Mouse (Mus musculus) brain, embryonic 14.5 days (tissue): ENCODE data around the gene Ptk6.

Experiments
- CTCF ChIP-seq: fragments of 200-500 bp; IDR thresholded peaks from 2 replicates; pipeline ENCODE4 v1.5.1; 2012; ENCODE audit warnings: inconsistent platforms, mild to moderate bottlenecking, moderate library complexity, borderline replicate concordance; ENCODE audit not compliant: insufficient read depth, insufficient read length; ENCODE audit errors: extremely low read depth
- POLR2A ChIP-seq: fragments of 200-500 bp; IDR thresholded peaks from 2 replicates; pipeline ENCODE4 v1.6.1; 2012; ENCODE audit warnings: mild to moderate bottlenecking, inconsistent platforms, borderline replicate concordance; ENCODE audit not compliant: poor library complexity, insufficient read depth, insufficient read length, severe bottlenecking; ENCODE audit errors: extremely low read depth

DNA sequence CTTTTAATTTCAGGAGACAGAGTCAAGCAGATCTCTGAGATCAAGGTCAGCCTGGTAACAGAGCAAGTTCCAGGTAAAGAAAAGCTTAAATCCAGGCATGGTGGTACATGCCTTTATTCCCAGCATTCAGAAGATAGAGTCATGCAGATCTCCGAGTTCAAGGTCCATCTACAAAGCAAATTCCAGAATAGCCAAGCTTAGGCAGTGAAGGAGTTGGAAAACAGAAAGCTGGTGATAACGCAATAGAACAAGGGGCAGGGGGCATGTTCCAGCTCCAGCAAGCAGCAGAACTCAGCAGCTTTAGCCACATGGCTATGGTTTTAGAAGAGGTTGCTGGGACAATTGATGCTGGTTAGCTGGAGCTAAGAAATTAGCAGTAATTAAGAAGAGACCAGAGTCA is 22.4 kb upstream of the Ptk6 start:
- no peak for TF ChIP-seq POLR2A
- no peak for TF ChIP-seq CTCF
